Mouse (Mus musculus): ENCODE measurements around the gene Scd2. TPM values are rescaled to one million over a fixed set of nuclear protein-coding genes. Genes with fewer than 3 reads are reported as not detected.

Scd2 gene
- total and polyA plus RNA-seq, 2 experiments = 2.2 to 2.9 TPM

DNA sequence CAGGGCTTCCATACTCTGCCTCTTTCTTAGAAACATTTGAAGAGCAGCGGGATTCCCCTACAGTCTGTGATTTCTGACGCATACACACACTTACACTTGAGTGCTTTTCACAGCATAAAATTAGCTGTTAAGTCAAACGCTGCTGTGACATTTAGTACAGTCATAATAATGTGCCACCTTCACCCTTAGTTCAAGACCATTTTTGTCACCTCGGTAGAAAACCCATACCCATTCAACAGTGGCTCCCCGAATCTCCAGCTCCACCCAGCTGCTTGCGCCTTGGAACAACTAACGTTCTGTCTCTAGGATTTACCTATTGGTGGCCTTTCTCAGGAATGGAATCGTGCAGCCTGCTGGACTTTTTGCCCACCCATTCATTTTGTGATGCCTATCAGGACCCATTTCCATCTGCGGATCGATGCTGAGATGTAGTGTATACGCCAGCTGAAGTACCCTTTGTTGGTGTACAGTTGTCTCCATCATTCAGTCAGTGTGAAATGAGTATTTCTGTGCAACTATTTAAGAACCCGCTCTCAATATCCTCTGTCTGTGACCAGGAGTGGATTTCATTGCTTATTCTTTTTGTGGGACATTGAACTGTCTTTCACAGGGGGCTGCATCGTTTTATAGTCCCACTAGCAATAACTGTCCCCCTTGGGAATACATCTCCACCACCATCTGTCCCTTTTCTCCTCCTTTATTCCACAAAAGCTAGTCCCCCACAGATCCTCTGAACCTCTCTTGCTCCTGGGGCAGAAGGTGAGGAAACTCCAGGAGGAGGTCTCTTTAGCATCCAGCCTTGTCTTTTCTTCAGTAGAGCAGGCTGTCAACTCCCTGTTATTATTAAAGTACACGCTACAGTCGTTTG is 10.1 kb upstream of the Scd2 start:
- WGBS = 63% methylated on average over 15 of the region's 15 CpGs
- no peaks in the 10 kb centered on the region for H3K36me3 ChIP-seq (ENCODE audit: control insufficient read depth, insufficient read depth, low read length)
- peaks cover 13% of the 10 kb centered on the region for H3K27me3 ChIP-seq (ENCODE audit: control insufficient read depth, insufficient read depth, low read length)
- no peak overlapping the region for H3K27ac ChIP-seq (replicated peaks; ENCODE audit: insufficient read depth, low read depth, low read length)
- no peak overlapping the region for H3K4me3 ChIP-seq (ENCODE audit: insufficient read depth, low read depth, low read length)
- peaks cover 2% of the 10 kb centered on the region; the same call in 1 of the 2 replicates for H3K4me1 ChIP-seq (ENCODE audit: control insufficient read depth, insufficient read depth, low read length)
- TF ChIP-seq POLR2A (IDR thresholded peaks at IDR 0.05; ENCODE audit: extremely low read depth, insufficient read depth, low read length) (no peak), CTCF (IDR thresholded peaks at IDR 0.05; ENCODE audit: low read depth, low read length) (no peak)
- DNase-seq (ENCODE audit: extremely low read depth, low read depth, low spot score) = no peak
- H3K9ac ChIP-seq (ENCODE audit: low read depth, low read length) = no peak overlapping the region
- no peaks in the 10 kb centered on the region for H3K79me2 ChIP-seq (ENCODE audit: control insufficient read depth, insufficient read depth, low read length)

DNA sequence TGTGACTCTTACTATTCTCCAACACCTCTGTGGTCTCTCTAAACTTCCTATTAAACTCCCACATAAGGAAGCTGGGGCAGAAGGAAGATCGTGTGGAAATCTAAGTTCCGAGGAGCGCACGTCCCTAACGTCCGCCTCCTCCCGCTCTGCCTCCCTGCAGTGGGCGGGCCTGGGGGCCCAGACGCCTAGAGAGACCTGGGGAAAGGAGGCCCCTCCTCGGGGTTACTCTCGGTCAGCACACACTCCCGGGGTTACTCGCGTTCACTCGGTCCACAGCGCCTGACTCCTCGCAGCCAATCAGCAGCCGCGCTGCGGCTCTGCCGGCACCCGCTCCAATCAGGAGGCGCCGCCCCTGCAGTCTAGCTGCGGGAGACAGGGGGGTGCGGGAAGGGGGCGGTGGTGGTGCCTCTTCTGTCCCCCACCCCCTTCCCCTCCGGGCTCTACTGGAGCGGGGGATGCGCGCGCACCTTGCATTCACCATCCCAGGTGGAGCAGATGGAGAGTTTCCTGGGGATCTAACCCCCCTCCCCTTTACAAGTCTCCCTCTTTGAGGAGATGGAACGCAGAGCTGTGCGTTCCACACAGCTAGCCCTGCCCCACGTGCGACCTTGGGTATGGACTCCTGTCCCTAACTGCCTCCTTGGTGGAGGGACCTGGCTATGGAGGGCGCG is 9.3 kb upstream of the Scd2 start:
- H3K4me1 ChIP-seq (ENCODE audit: control insufficient read depth, insufficient read depth, low read length) = peaks cover 2% of the 10 kb centered on the region; the same call in 1 of the 2 replicates
- WGBS = 3% methylated on average over 38 of the region's 38 CpGs
- H3K79me2 ChIP-seq (ENCODE audit: control insufficient read depth, insufficient read depth, low read length) = no peaks in the 10 kb centered on the region
- H3K27me3 ChIP-seq (ENCODE audit: control insufficient read depth, insufficient read depth, low read length) = peaks cover 13% of the 10 kb centered on the region; the same call in 1 of the 2 replicates
- peak; percentile 30 for DNase-seq (ENCODE audit: extremely low read depth, low read depth, low spot score)
- TF ChIP-seq POLR2A (IDR thresholded peaks at IDR 0.05; ENCODE audit: extremely low read depth, insufficient read depth, low read length) (no peak), CTCF (IDR thresholded peaks at IDR 0.05; ENCODE audit: low read depth, low read length) (no peak)
- no peak overlapping the region for H3K27ac ChIP-seq (replicated peaks; ENCODE audit: insufficient read depth, low read depth, low read length)
- H3K36me3 ChIP-seq (ENCODE audit: control insufficient read depth, insufficient read depth, low read length) = no peaks in the 10 kb centered on the region
- H3K4me3 ChIP-seq (ENCODE audit: insufficient read depth, low read depth, low read length) = peak overlapping the region; percentile 54
- peak overlapping the region; percentile 52 for H3K9ac ChIP-seq (ENCODE audit: low read depth, low read length)

DNA sequence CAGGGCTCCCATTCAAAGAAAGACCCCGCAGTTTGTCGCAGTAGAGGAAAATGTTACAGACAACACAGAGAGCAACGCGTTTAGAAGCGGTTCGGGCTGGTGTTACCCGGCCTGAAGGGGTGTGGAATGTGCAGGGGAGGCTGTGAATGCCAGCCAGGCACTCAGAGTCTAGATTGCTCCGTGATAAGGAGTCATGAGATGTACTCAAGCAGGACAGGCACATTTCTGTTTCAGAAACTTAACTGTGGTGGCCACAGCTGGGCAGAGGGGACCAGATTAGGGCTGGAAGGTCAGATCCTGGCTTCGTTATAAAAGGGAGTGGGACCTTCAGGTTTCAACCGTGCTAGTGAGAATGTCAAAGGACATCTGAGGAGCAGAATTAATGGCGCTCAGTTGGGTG is 8.8 kb upstream of the Scd2 start:
- Histone ChIP-seq H3K79me2 (ENCODE audit: control insufficient read depth, insufficient read depth, low read length) (no peaks in the 10 kb centered on the region), H3K36me3 (ENCODE audit: control insufficient read depth, insufficient read depth, low read length) (no peaks in the 10 kb centered on the region), H3K4me1 (ENCODE audit: control insufficient read depth, insufficient read depth, low read length) (peaks cover 2% of the 10 kb centered on the region; the same call in 1 of the 2 replicates), H3K27me3 (ENCODE audit: control insufficient read depth, insufficient read depth, low read length) (peaks cover 13% of the 10 kb centered on the region; the same call in 1 of the 2 replicates), H3K9ac (ENCODE audit: low read depth, low read length) (peak overlapping the region; percentile 52; the same call in 1 of the 2 replicates), H3K4me3 (ENCODE audit: insufficient read depth, low read depth, low read length) (no peak overlapping the region), H3K27ac (replicated peaks; ENCODE audit: insufficient read depth, low read depth, low read length) (no peak overlapping the region)
- WGBS = 8% methylated on average over 11 of the region's 11 CpGs
- TF ChIP-seq POLR2A (IDR thresholded peaks at IDR 0.05; ENCODE audit: extremely low read depth, insufficient read depth, low read length) = no peak
- no peak for TF ChIP-seq CTCF (IDR thresholded peaks at IDR 0.05; ENCODE audit: low read depth, low read length)
- DNase-seq (ENCODE audit: extremely low read depth, low read depth, low spot score) = no peak

- H3K79me2 ChIP-seq (ENCODE audit: control insufficient read depth, insufficient read depth, low read length) = no peaks in the 10 kb centered on the region
- 96% methylated on average over 8 of the region's 8 CpGs for WGBS
- no peak overlapping the region for H3K9ac ChIP-seq (ENCODE audit: low read depth, low read length)
- H3K4me3 ChIP-seq (ENCODE audit: insufficient read depth, low read depth, low read length) = no peak overlapping the region
- no peaks in the 10 kb centered on the region for H3K36me3 ChIP-seq (ENCODE audit: control insufficient read depth, insufficient read depth, low read length)
- peaks cover 10% of the 10 kb centered on the region; the same call in 1 of the 2 replicates for H3K27me3 ChIP-seq (ENCODE audit: control insufficient read depth, insufficient read depth, low read length)
- peaks cover 2% of the 10 kb centered on the region; the same call in 1 of the 2 replicates for H3K4me1 ChIP-seq (ENCODE audit: control insufficient read depth, insufficient read depth, low read length)
- H3K27ac ChIP-seq (replicated peaks; ENCODE audit: insufficient read depth, low read depth, low read length) = no peak overlapping the region
- TF ChIP-seq POLR2A (IDR thresholded peaks at IDR 0.05; ENCODE audit: extremely low read depth, insufficient read depth, low read length) = no peak
- no peak for TF ChIP-seq CTCF (IDR thresholded peaks at IDR 0.05; ENCODE audit: low read depth, low read length)
- DNase-seq (ENCODE audit: extremely low read depth, low read depth, low spot score) = no peak
These were observed 7.9 kb upstream of the Scd2 start for GRCm38 (mm10) chr19:44285554-44285953.

DNA sequence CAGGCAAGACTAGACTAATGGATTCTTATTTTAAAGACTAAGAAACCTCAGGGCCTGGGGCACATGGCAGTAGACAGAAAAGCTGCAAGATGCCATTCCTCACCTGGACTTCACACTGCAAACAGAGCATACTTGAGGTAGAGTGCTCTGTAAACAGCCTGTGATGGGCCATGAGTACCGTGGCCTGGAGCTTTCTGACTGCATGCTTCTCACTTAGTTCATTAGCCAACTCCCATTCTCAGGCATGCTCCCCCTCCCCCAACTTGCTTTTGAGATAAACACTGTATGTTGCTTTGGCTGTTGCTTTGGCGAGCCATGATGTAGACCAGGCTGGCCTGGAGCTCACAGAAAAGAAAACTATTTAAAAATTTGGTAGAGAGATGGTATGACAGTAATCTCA is 7.4 kb upstream of the Scd2 start:
- Histone ChIP-seq H3K27ac (replicated peaks; ENCODE audit: insufficient read depth, low read depth, low read length) (no peak overlapping the region), H3K27me3 (ENCODE audit: control insufficient read depth, insufficient read depth, low read length) (peaks cover 7% of the 10 kb centered on the region; the same call in 1 of the 2 replicates), H3K79me2 (ENCODE audit: control insufficient read depth, insufficient read depth, low read length) (no peaks in the 10 kb centered on the region), H3K4me1 (ENCODE audit: control insufficient read depth, insufficient read depth, low read length) (no peaks in the 10 kb centered on the region), H3K36me3 (ENCODE audit: control insufficient read depth, insufficient read depth, low read length) (no peaks in the 10 kb centered on the region), H3K9ac (ENCODE audit: low read depth, low read length) (no peak overlapping the region), H3K4me3 (ENCODE audit: insufficient read depth, low read depth, low read length) (no peak overlapping the region)
- DNase-seq (ENCODE audit: extremely low read depth, low read depth, low spot score) = no peak
- TF ChIP-seq POLR2A (IDR thresholded peaks at IDR 0.05; ENCODE audit: extremely low read depth, insufficient read depth, low read length) = no peak
- 64% methylated on average over 2 of the region's 2 CpGs for WGBS

All from liver, adult 2 months (tissue).